Mouse (Mus musculus) CH12.LX (cell line): ENCODE data around the gene Mocs1. TPM values are rescaled to one million over a fixed set of nuclear protein-coding genes. Genes with fewer than 3 reads are reported as not detected.

Source experiments
- DNase-seq: peaks from one replicate; pipeline ENCODE4 v3.0.0-alpha.2; 2013; ENCODE audit errors: extremely low read depth
- H3K27ac ChIP-seq: 2 replicates; pipeline ENCODE4 v1.5.1; 2012; ENCODE audit warnings: low read depth, mild to moderate bottlenecking, control low read depth, moderate library complexity; ENCODE audit not compliant: insufficient read depth
- H3K27me3 ChIP-seq: replicated peaks from 2 replicates; pipeline ENCODE3; 2012; ENCODE audit warnings: inconsistent platforms
- H3K36me3 ChIP-seq, 2 experiments: replicated peaks in 1 of 2; 2 replicates each; pipeline versions ENCODE3 to v1.6.1; 2012; ENCODE audit warnings: inconsistent platforms in 1 of 2, low read length in 1 of 2, mild to moderate bottlenecking in 1 of 2, mixed read lengths in 1 of 2, moderate library complexity in 1 of 2; ENCODE audit not compliant: control insufficient read depth in 1 of 2, insufficient read depth in 1 of 2
- H3K4me1 ChIP-seq, 2 experiments: 2 replicates each; pipeline ENCODE4 v1.6.1; 2012; ENCODE audit warnings: inconsistent platforms in 1 of 2, moderate library complexity in 1 of 2; ENCODE audit not compliant: insufficient read depth in 2 of 2, control insufficient read depth in 1 of 2
- H3K4me2 ChIP-seq: 2 replicates; pipeline ENCODE4 v1.6.1; 2012; ENCODE audit warnings: low read depth, mild to moderate bottlenecking, control low read depth; ENCODE audit not compliant: poor library complexity, insufficient read depth, severe bottlenecking
- H3K4me3 ChIP-seq, 3 experiments: fragments of 150-350 bp in 1 of 3; sonication (generic) in 1 of 3; replicated peaks in 1 of 3; 2 replicates each; pipeline versions ENCODE3 to v1.5.1; 2011 to 2012; ENCODE audit warnings: low read depth in 2 of 3, low read length in 2 of 3, mild to moderate bottlenecking in 2 of 3, moderate library complexity in 2 of 3, control low read depth in 1 of 3, improper control_type of control experiment in 1 of 3, inconsistent platforms in 1 of 3, mixed read lengths in 1 of 3; ENCODE audit not compliant: poor library complexity in 1 of 3
- H3K79me2 ChIP-seq: replicated peaks from 2 replicates; pipeline ENCODE4 v1.6.1; 2012; ENCODE audit warnings: mild to moderate bottlenecking, moderate library complexity; ENCODE audit not compliant: control insufficient read depth, poor library complexity, insufficient read depth, severe bottlenecking; ENCODE audit errors: extremely low read depth
- H3K9ac ChIP-seq: 2 replicates; pipeline ENCODE4 v1.6.1; 2012; ENCODE audit warnings: low read depth, mild to moderate bottlenecking, control low read depth, moderate library complexity; ENCODE audit not compliant: insufficient read depth
- H3K9me3 ChIP-seq: replicated peaks from 2 replicates; pipeline ENCODE3; 2012; ENCODE audit warnings: low read length, inconsistent platforms, mixed read lengths
- BHLHE40 ChIP-seq: IDR thresholded peaks from 2 replicates; pipeline ENCODE4 v1.6.1; 2011; ENCODE audit warnings: mild to moderate bottlenecking, low read depth, low read length, improper control_type of control experiment
- CHD2 ChIP-seq: IDR thresholded peaks from 2 replicates; pipeline ENCODE4 v1.6.1; 2011; ENCODE audit warnings: low read length, improper control_type of control experiment
- CTCF ChIP-seq, 2 experiments: IDR thresholded peaks in 1 of 2; conservative IDR thresholded peaks in 1 of 2; 2 replicates each; pipeline ENCODE4 v1.5.1; 2011 to 2012; ENCODE audit warnings: low read depth in 2 of 2, low read length in 2 of 2, improper control_type of control experiment in 1 of 2, inconsistent platforms in 1 of 2, mild to moderate bottlenecking in 1 of 2, moderate library complexity in 1 of 2
- EP300 ChIP-seq: IDR thresholded peaks from 2 replicates; pipeline ENCODE4 v1.6.1; 2011; ENCODE audit warnings: low read length, improper control_type of control experiment
- GABPA ChIP-seq: IDR thresholded peaks from 2 replicates; pipeline ENCODE4 v1.6.1; 2012; ENCODE audit warnings: low read depth, low read length, improper control_type of control experiment, inconsistent platforms; ENCODE audit not compliant: insufficient replicate concordance
- HCFC1 ChIP-seq: IDR thresholded peaks from 2 replicates; pipeline ENCODE4 v1.6.1; 2012; ENCODE audit warnings: low read depth, mild to moderate bottlenecking, inconsistent platforms, low read length, improper control_type of control experiment
- KAT2A ChIP-seq: IDR thresholded peaks from 2 replicates; pipeline ENCODE4 v1.6.1; 2012; ENCODE audit warnings: low read length, improper control_type of control experiment, inconsistent platforms; ENCODE audit not compliant: insufficient replicate concordance
- MAZ ChIP-seq: IDR thresholded peaks from 2 replicates; pipeline ENCODE4 v1.6.1; 2012; ENCODE audit warnings: low read depth, mild to moderate bottlenecking, inconsistent platforms, low read length, improper control_type of control experiment, moderate library complexity
- MYC ChIP-seq: IDR thresholded peaks from 2 replicates; pipeline ENCODE4 v1.6.1; 2011; ENCODE audit warnings: low read depth, mild to moderate bottlenecking, improper control_type of control experiment, low read length
- NELFE ChIP-seq: IDR thresholded peaks from 2 replicates; pipeline ENCODE4 v1.6.1; 2011; ENCODE audit warnings: low read depth, low read length, improper control_type of control experiment
- NRF1 ChIP-seq: IDR thresholded peaks from 2 replicates; pipeline ENCODE4 v1.6.1; 2014; ENCODE audit warnings: low read depth, mild to moderate bottlenecking, inconsistent platforms, low read length, improper control_type of control experiment, moderate library complexity
- TCF12 ChIP-seq: IDR thresholded peaks from 2 replicates; pipeline ENCODE4 v1.6.1; 2014; ENCODE audit warnings: low read depth, mild to moderate bottlenecking, inconsistent platforms, low read length, improper control_type of control experiment
- USF1 ChIP-seq: IDR thresholded peaks from 2 replicates; pipeline ENCODE4 v1.6.1; 2014; ENCODE audit warnings: low read depth, mild to moderate bottlenecking, inconsistent platforms, low read length, improper control_type of control experiment
- ZNF384 ChIP-seq: IDR thresholded peaks from 2 replicates; pipeline ENCODE4 v1.6.1; 2012; ENCODE audit warnings: low read depth, low read length, improper control_type of control experiment, inconsistent platforms
- dilution Hi-C: fragments of 300-500 bp; cut with MboI; formaldehyde crosslinking; loops from 2 replicates; pipeline ENCODE4 v1.14.3; 2020; ENCODE audit warnings: low sequenced_read_pairs; ENCODE audit not compliant: extremely low pct_unique_long_range_greater_than_20kb, extremely low pct_ligation_motif_present
- in situ Hi-C: fragments of 300-500 bp; cut with MboI; formaldehyde crosslinking; loops from 3 replicates; pipeline ENCODE4 v1.14.3; 2019; ENCODE audit warnings: low sequenced_read_pairs, low pct_ligation_motif_present, low pct_unique_long_range_greater_than_20kb, mixed read lengths
- polyA plus RNA-seq: library from polyadenylated mRNA; unstranded; fragments of >175 nt; gene quantifications from 2 replicates; pipeline ENCODE4 v1.2.1, GENCODE M21; 2012; ENCODE audit warnings: low read depth; ENCODE audit not compliant: insufficient read length
- total RNA-seq, 2 experiments: library from RNA; depleted of rRNA; stranded (reverse); fragments of 300-350 nt in 1 of 2; fragments of >200 nt in 1 of 2; gene quantifications; 2 replicates each; pipeline ENCODE4 v1.2.3; 2012 to 2014

Mocs1 gene
- total and polyA plus RNA-seq, 3 experiments: 3.7 to 8.8 (median 7.3) TPM

DNA sequence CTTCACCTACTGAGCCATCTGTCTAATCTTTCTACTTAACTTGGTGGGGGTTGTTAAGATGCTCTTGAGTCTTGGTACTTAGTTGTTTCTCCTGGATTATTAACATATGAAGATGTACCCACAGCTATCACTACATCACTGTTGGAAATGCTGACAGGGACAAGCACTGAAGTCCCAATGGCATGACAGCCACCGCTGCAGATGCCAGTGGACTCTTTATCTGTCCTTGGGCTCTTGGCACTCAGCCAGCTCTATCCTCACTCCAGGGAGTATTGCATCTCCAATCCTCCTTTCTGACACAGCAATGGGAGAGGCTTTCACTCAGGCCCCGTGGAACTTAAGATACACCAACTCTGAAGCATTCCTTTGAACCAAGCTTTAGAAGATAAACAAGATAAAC is 72.1 kb downstream of the Mocs1 start:
- DNase-seq: no peak
- Histone ChIP-seq H3K4me2 (no peak overlapping the region), H3K36me3 (no peaks in the 10 kb centered on the region), H3K9me3 (no peaks in the 10 kb centered on the region), H3K27me3 (peaks cover 24% of the 10 kb centered on the region), H3K4me1 (no peaks in the 10 kb centered on the region), H3K4me3 (no peak overlapping the region), H3K79me2 (no peaks in the 10 kb centered on the region), H3K27ac (no peak overlapping the region), H3K9ac (no peak overlapping the region)
- dilution Hi-C loops (no loop called here), in situ Hi-C loops (no loop called here)
- no peak for TF ChIP-seq BHLHE40
- TF ChIP-seq KAT2A: no peak
- no peak for TF ChIP-seq EP300
- no peak for TF ChIP-seq ZNF384
- no peak for TF ChIP-seq NRF1
- TF ChIP-seq TCF12: no peak
- TF ChIP-seq USF1: no peak
- TF ChIP-seq GABPA: no peak
- no peak for TF ChIP-seq NELFE
- no peak for TF ChIP-seq CHD2
- TF ChIP-seq MYC: no peak

DNA sequence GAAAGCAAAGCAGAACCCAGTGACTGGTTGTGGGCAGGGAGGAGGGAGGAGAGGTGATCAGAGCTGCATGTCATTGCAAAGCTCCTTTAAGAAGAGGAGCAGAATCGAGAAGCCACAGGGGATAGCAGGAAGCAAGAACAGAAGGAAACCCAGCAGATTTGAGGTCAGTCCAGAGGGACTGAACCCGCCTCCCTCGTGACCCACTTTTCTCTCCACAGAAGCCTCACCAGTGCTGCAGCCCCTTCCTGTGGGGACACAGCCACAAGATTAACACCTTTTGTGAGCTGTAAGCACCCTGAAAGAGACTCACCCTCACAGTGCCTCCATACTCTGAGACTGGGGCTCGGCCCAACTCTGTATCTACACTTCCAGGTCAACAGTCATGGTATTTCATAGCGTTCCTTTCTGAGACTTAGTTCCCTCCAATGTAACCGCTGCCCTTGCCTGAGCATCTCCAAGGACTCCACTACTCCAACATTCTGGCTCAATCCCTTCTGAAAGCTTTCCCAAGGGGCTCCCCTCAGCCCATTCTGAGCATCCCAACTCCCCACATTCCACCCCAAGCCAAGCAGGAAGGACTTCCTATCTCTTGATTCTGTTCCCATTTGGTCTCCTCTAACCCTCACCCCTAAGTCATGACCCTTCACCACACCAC is 75.2 kb downstream of the Mocs1 start:
- dilution Hi-C loops (no loop called here), in situ Hi-C loops (no loop called here)

More for the DNA sequence above, 75.2 kb downstream of the Mocs1 start:
- Histone ChIP-seq H3K79me2 (no peaks in the 10 kb centered on the region), H3K36me3 (no peaks in the 10 kb centered on the region), H3K4me3 (no peak overlapping the region), H3K9ac (no peak overlapping the region), H3K4me1 (no peaks in the 10 kb centered on the region), H3K9me3 (no peaks in the 10 kb centered on the region)
- no peak for TF ChIP-seq HCFC1
- TF ChIP-seq MAZ: no peak
- TF ChIP-seq NRF1: no peak
- TF ChIP-seq CTCF (conservative IDR thresholded peaks at IDR 0.05 in 1 of 2, IDR thresholded peaks at IDR 0.05 in 1 of 2; ENCODE audit: low read depth in 2 of 2, low read length in 2 of 2): no peak
- TF ChIP-seq, all 38 proteins: peak for 0
- Histone ChIP-seq H3K27me3 (peaks cover 16% of the 10 kb centered on the region), H3K27ac (no peak overlapping the region), H3K4me2 (no peak overlapping the region)
- DNase-seq: no peak

Other genes with a start within 250 kb of the Mocs1 start
- 0.04 TPM in 2 replicates for gene Daam2, start 136.0 kb downstream of the Mocs1 start, total RNA-seq (2012; rRNA removed)
- gene Daam2, start 136.0 kb downstream of the Mocs1 start, total RNA-seq (2014; rRNA removed): 0.03 TPM in 1 of 2 replicates, not detected in the other
- gene Daam2, start 136.0 kb downstream of the Mocs1 start, polyA plus RNA-seq: 0.33 and 0.41 TPM in 2 replicates
- not detected in 2 replicates for gene Kif6, start 186.8 kb downstream of the Mocs1 start, total RNA-seq (2012; rRNA removed)
- gene Kif6, start 186.8 kb downstream of the Mocs1 start, total RNA-seq (2014; rRNA removed): not detected in 2 replicates
- not detected in 2 replicates for gene Kif6, start 186.8 kb downstream of the Mocs1 start, polyA plus RNA-seq